Mouse (Mus musculus): ENCODE results near the gene Cdkl3.

Gene Cdkl3

GRCm38 (mm10) chr11:52003772-52004528 lies at the start of gene Cdkl3:
Gene Cdkl3 (plus strand): TSS chr11:52004221.
- DNase-seq (ENCODE audit: low spot score in 2 of 2), result peak; percentile 89 to 92

- no peak for DNase-seq (ENCODE audit: low spot score in 2 of 2)
Observed at GRCm38 (mm10) chr11:51956112-51956511, 47.9 kb upstream of the Cdkl3 start.

GRCm38 (mm10) chr11:51957760-51958159 lies 46.3 kb upstream of the Cdkl3 start:
- DNase-seq (ENCODE audit: low spot score in 2 of 2), result no peak

- no peak for DNase-seq (ENCODE audit: low spot score in 2 of 2)
Observed at GRCm38 (mm10) chr11:51959511-51959910, 44.5 kb upstream of the Cdkl3 start.

GRCm38 (mm10) chr11:51960061-51960460 lies 44.0 kb upstream of the Cdkl3 start:
- DNase-seq (ENCODE audit: low spot score in 2 of 2), result no peak

- no peak for DNase-seq (ENCODE audit: low spot score in 2 of 2)
Observed at GRCm38 (mm10) chr11:51960967-51961471, 43.0 kb upstream of the Cdkl3 start.

GRCm38 (mm10) chr11:51961761-51962160 lies 42.3 kb upstream of the Cdkl3 start:
- DNase-seq (ENCODE audit: low spot score in 2 of 2), result no peak

GRCm38 (mm10) chr11:51962277-51962676 lies 41.7 kb upstream of the Cdkl3 start:
- DNase-seq (ENCODE audit: low spot score in 2 of 2), result no peak

- DNase-seq (ENCODE audit: low spot score in 2 of 2), result no peak
Observed at GRCm38 (mm10) chr11:51966651-51967050, 37.4 kb upstream of the Cdkl3 start.

GRCm38 (mm10) chr11:51967443-51968401 lies 36.3 kb upstream of the Cdkl3 start, which contains the start of gene Cdkn2aipnl:
Gene Cdkn2aipnl (plus strand): TSS chr11:51967661.
- DNase-seq (ENCODE audit: low spot score in 2 of 2), result peak; percentile 94 to 96

GRCm38 (mm10) chr11:51968896-51969295 lies 35.1 kb upstream of the Cdkl3 start:
- peak; percentile 30 to 34 for DNase-seq (ENCODE audit: low spot score in 2 of 2)

- no peak for DNase-seq (ENCODE audit: low spot score in 2 of 2)
Observed at GRCm38 (mm10) chr11:51969511-51969910, 34.5 kb upstream of the Cdkl3 start.

- no peak for DNase-seq (ENCODE audit: low spot score in 2 of 2)
Observed at GRCm38 (mm10) chr11:51971644-51972043, 32.4 kb upstream of the Cdkl3 start.

GRCm38 (mm10) chr11:51999611-52000289 lies 4.3 kb upstream of the Cdkl3 start:
- DNase-seq (ENCODE audit: low spot score in 2 of 2), result no peak

GRCm38 (mm10) chr11:52000290-52000962 lies 3.6 kb upstream of the Cdkl3 start, which contains the start of gene Ube2b:
Gene Ube2b (minus strand): TSS chr11:52000762.
- DNase-seq (ENCODE audit: low spot score in 2 of 2), result peak; percentile 95 to 96

GRCm38 (mm10) chr11:52001341-52001740 lies 2.7 kb upstream of the Cdkl3 start:
- no peak for DNase-seq (ENCODE audit: low spot score in 2 of 2)

- no peak for DNase-seq (ENCODE audit: low spot score in 2 of 2)
Observed at GRCm38 (mm10) chr11:52001861-52002260, 2.2 kb upstream of the Cdkl3 start.

- no peak for DNase-seq (ENCODE audit: low spot score in 2 of 2)
Observed at GRCm38 (mm10) chr11:52002842-52003504, 1.0 kb upstream of the Cdkl3 start.

- no peak for DNase-seq (ENCODE audit: low spot score in 2 of 2)
Observed at GRCm38 (mm10) chr11:52003505-52003771, 583 bp upstream of the Cdkl3 start.

GRCm38 (mm10) chr11:52005586-52005985 lies 1.6 kb downstream of the Cdkl3 start:
- DNase-seq (ENCODE audit: low spot score in 2 of 2), result no peak

GRCm38 (mm10) chr11:52011011-52011410 lies 7.0 kb downstream of the Cdkl3 start:
- no peak for DNase-seq (ENCODE audit: low spot score in 2 of 2)
